In the genomic region with DNA sequence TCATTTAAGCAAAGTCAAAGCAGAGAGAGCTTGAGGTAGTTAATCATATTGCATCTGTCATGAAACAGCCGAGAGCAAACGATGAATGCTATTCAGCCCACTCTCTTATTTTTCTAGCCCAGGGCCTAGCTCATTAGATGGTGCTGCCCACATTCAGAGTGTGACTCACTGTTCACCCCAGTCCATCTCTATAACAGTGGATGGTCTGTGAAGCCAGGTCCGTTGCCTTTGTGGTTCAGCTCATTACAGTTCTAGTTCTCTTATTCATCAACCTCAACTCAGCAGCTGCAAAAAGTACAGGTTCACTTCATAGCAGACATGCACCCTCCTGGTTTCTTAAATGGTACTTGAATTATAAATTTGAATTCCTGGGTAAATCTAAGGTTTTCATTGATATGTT, we compare ENCODE assay signal across 20 mouse cellular contexts.
"Had no signal": no experiment of that assay in that cellular context is flagged by ENCODE, and none has a peak within 500 bp of the region (broad histone marks: within the 10 kb centered on the region; RNA-seq: fewer than 3 reads in every experiment).

No protein-coding gene starts in this region.

- H3K4me2 ChIP-seq: lung, embryonic 15.5 days; midbrain, embryonic 11.5 days; midbrain, embryonic 13.5 days; midbrain, embryonic 15.5 days; neural tube, embryonic 13.5 days; neural tube, embryonic 15.5 days had no signal

- H3K4me3 ChIP-seq: lung, embryonic 15.5 days; megakaryocyte, embryonic 14.5 days; midbrain, embryonic 13.5 days; midbrain, embryonic 15.5 days; neural tube, embryonic 13.5 days; neural tube, embryonic 15.5 days had no signal

- H3K36me3 ChIP-seq: lung, embryonic 15.5 days; midbrain, embryonic 13.5 days; midbrain, embryonic 15.5 days; neural tube, embryonic 13.5 days; neural tube, embryonic 15.5 days had no signal

- DNase-seq: liver, postnatal 0 days; lung, adult 2 months; lung, postnatal 14 days; lung, postnatal 36 days; retina, postnatal 1 day; right cerebral cortex, adult 18-20 months; right cerebral cortex, postnatal 25 days; right cerebral cortex, postnatal 4 days; spleen, adult 18-20 months; thymus, adult 2 months; thymus, postnatal 25 days; thymus, postnatal 4 days had no signal

- H3K4me1 ChIP-seq: lung, embryonic 15.5 days; megakaryocyte, embryonic 14.5 days; midbrain, embryonic 13.5 days; midbrain, embryonic 15.5 days; neural tube, embryonic 13.5 days; neural tube, embryonic 15.5 days had no signal

- H3K9ac ChIP-seq: liver, postnatal 0 days; lung, embryonic 15.5 days; midbrain, embryonic 13.5 days; midbrain, embryonic 15.5 days; neural tube, embryonic 13.5 days; neural tube, embryonic 15.5 days had no signal

- H3K27me3 ChIP-seq: lung, embryonic 15.5 days; megakaryocyte, embryonic 14.5 days; midbrain, embryonic 13.5 days; midbrain, embryonic 15.5 days; neural tube, embryonic 13.5 days; neural tube, embryonic 15.5 days had no signal

- H3K9me3 ChIP-seq: lung, embryonic 15.5 days; megakaryocyte, embryonic 14.5 days; midbrain, embryonic 13.5 days; midbrain, embryonic 15.5 days; neural tube, embryonic 13.5 days; neural tube, embryonic 15.5 days had no signal

- H3K27ac ChIP-seq: lung, embryonic 15.5 days; macrophage; midbrain, embryonic 13.5 days; midbrain, embryonic 15.5 days; neural tube, embryonic 13.5 days; neural tube, embryonic 15.5 days had no signal
